ENCODE assay signal across 20 mouse cellular contexts in the genomic region with DNA sequence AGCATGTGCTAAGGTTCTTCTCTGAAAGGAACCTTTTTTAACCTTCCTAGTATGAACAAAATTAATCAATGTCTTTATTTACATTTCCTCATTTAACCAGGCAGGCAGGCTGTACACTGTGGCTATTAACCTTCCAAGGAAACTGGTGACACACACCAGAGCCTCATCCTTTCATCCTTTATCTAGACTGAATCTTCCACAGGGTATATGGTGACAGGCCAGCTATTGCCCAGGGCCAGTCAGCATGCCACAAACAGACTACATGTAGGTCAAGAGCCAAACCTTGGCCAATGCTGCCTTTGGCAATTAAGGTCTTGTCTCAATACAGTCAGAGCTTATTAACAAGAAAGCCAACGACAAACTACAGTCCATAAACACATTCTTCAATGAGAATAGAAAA. TPM values are rescaled to one million over a fixed set of nuclear protein-coding genes. Genes with fewer than 3 reads are reported as not detected.
DNase-seq lines count a peak whose midpoint lies in the region; ATAC-seq and TF ChIP-seq lines count a peak whose summit lies in the region.
"Had no signal": no experiment of that assay in that cellular context is flagged by ENCODE, and none has a peak within 500 bp of the region (broad histone marks: within the 10 kb centered on the region; RNA-seq: fewer than 3 reads in every experiment).

No protein-coding gene starts in this region.

- H3K4me2 ChIP-seq in liver, embryonic 16.5 days (ENCODE audit: low read depth, low read length): no peak overlapping the region
- no peak overlapping the region for H3K4me2 ChIP-seq in liver, embryonic 12.5 days
- H3K4me2 ChIP-seq: heart, embryonic 11.5 days; heart, embryonic 15.5 days; hindbrain, embryonic 14.5 days; intestine, embryonic 15.5 days had no signal

- H3K9me3 ChIP-seq in liver, embryonic 16.5 days (replicated peaks; ENCODE audit: control insufficient read depth, low read length): no peaks in the 10 kb centered on the region
- no peaks in the 10 kb centered on the region for H3K9me3 ChIP-seq in liver, embryonic 12.5 days (replicated peaks)
- H3K9me3 ChIP-seq: embryonic facial prominence, embryonic 10.5 days; forebrain, embryonic 10.5 days; heart, embryonic 15.5 days; hindbrain, embryonic 10.5 days; intestine, embryonic 15.5 days had no signal

- H3K27me3 ChIP-seq in liver, embryonic 16.5 days (ENCODE audit: control insufficient read depth, insufficient read depth, low read depth, low read length): no peaks in the 10 kb centered on the region
- H3K27me3 ChIP-seq in liver, embryonic 12.5 days (replicated peaks): no peaks in the 10 kb centered on the region
- no peaks in the 10 kb centered on the region for H3K27me3 ChIP-seq in small intestine, adult 2 months (ENCODE audit: control insufficient read depth, insufficient read depth, low read length)
- H3K27me3 ChIP-seq: CH12.LX; heart, embryonic 15.5 days; intestine, embryonic 15.5 days had no signal

- H3K4me3 ChIP-seq in liver, embryonic 16.5 days (ENCODE audit: low read depth, low read length): no peak overlapping the region
- H3K4me3 ChIP-seq in liver, embryonic 12.5 days: no peak overlapping the region
- no peak overlapping the region for H3K4me3 ChIP-seq in small intestine, adult 2 months (ENCODE audit: low read depth, low read length)
- H3K4me3 ChIP-seq: embryonic facial prominence, embryonic 10.5 days; forebrain, embryonic 10.5 days; heart, adult 2 months; heart, embryonic 15.5 days; hindbrain, embryonic 10.5 days; intestine, embryonic 15.5 days had no signal

- no peak overlapping the region for H3K9ac ChIP-seq in liver, embryonic 16.5 days (ENCODE audit: low read depth, low read length)
- no peak overlapping the region for H3K9ac ChIP-seq in liver, embryonic 12.5 days
- H3K9ac ChIP-seq: heart, embryonic 15.5 days; hindbrain, embryonic 14.5 days; intestine, embryonic 15.5 days had no signal

- no peak for ATAC-seq in liver, embryonic 16.5 days (ENCODE audit: low read depth)
- no peak for ATAC-seq in liver, embryonic 12.5 days
- ATAC-seq: forebrain, embryonic 14.5 days; intestine, embryonic 15.5 days had no signal

- no peaks in the 10 kb centered on the region; the same call in 1 of the 2 replicates for H3K36me3 ChIP-seq in liver, embryonic 16.5 days (ENCODE audit: control insufficient read depth, insufficient read depth)
- peaks cover 37% of the 10 kb centered on the region for H3K36me3 ChIP-seq in liver, embryonic 12.5 days
- H3K36me3 ChIP-seq in small intestine, adult 2 months (ENCODE audit: control insufficient read depth, insufficient read depth, low read length): peaks cover 34% of the 10 kb centered on the region
- H3K36me3 ChIP-seq: intestine, embryonic 15.5 days had no signal

- no peak for TF ChIP-seq CTCF in small intestine, adult 2 months (IDR thresholded peaks at IDR 0.05; ENCODE audit: extremely low read depth, insufficient read length, insufficient replicate concordance, low read depth, low read length)

- TF ChIP-seq POLR2A in small intestine, adult 2 months (IDR thresholded peaks at IDR 0.05; ENCODE audit: low read depth, low read length): no peak

- peak overlapping the region; percentile 71 for H3K27ac ChIP-seq in liver, embryonic 16.5 days (ENCODE audit: low read length)
- no peak overlapping the region for H3K27ac ChIP-seq in liver, embryonic 12.5 days
- peak overlapping the region; percentile 20; the same call in 1 of the 2 replicates for H3K27ac ChIP-seq in small intestine, adult 2 months (ENCODE audit: insufficient read depth, low read depth, low read length)
- H3K27ac ChIP-seq: embryonic facial prominence, embryonic 10.5 days; forebrain, embryonic 10.5 days; heart, adult 2 months; heart, embryonic 15.5 days; hindbrain, embryonic 10.5 days; hindbrain, embryonic 14.5 days; intestine, embryonic 15.5 days had no signal

- H3K4me1 ChIP-seq in liver, embryonic 16.5 days (ENCODE audit: control insufficient read depth, low read depth, low read length): peaks cover 7% of the 10 kb centered on the region
- no peaks in the 10 kb centered on the region; the same call in 1 of the 2 replicates for H3K4me1 ChIP-seq in liver, embryonic 12.5 days
- H3K4me1 ChIP-seq in small intestine, adult 2 months (ENCODE audit: control insufficient read depth, insufficient read depth, insufficient read length, low read length): peaks cover 5% of the 10 kb centered on the region; the same call in 1 of the 2 replicates
- H3K4me1 ChIP-seq: embryonic facial prominence, embryonic 10.5 days; forebrain, embryonic 10.5 days; heart, embryonic 15.5 days; hindbrain, embryonic 10.5 days; intestine, embryonic 15.5 days had no signal

- 64% methylated on average over 1 of the region's 1 CpGs for WGBS in liver, embryonic 16.5 days (ENCODE audit: insufficient replicate concordance)
- 65% methylated on average over 1 of the region's 1 CpGs for WGBS in liver, embryonic 12.5 days (ENCODE audit: insufficient replicate concordance)
- WGBS in small intestine, adult 2 months: 60% methylated on average over 1 of the region's 1 CpGs

- peak; percentile 38 for DNase-seq in adrenal gland, postnatal 10 days
- no peak for DNase-seq in adrenal gland, postnatal 25 days
- peak; percentile 44 for DNase-seq in adrenal gland, postnatal 14 days
- DNase-seq in yolk sac, embryonic 10.5 days (ENCODE audit: low spot score): no peak
- DNase-seq: cerebellum, postnatal 10 days; gastrocnemius, postnatal 10 days; heart, adult 2 months had no signal

RNA-seq across cellular contexts. Expression of a gene that starts 35.5 kb away (rescaled TPM):
- 10 to 100 TPM; 15.6 to 16.5 TPM for total RNA-seq in adrenal gland, postnatal 10 days (2021)
- total RNA-seq in adrenal gland, postnatal 25 days (2021): 10.7 and 12.4 TPM in 2 replicates
- polyA plus RNA-seq in liver, embryonic 16.5 days (2015; fragmentation: Nextera tagmentation; extraction: Ambion mirVana): 7.9 and 8.0 TPM in 2 replicates
- polyA plus RNA-seq in liver, embryonic 12.5 days (2016; fragmentation: Nextera tagmentation; extraction: Ambion mirVana): 9.6 and 10.3 TPM in 2 replicates
- total RNA-seq in adrenal gland, postnatal 14 days (2021): 13.2 and 14.4 TPM in 2 replicates
- polyA plus RNA-seq in small intestine, adult 2 months (2012; rRNA removed): 4.1 and 9.2 TPM in 2 replicates

RNA-seq across cellular contexts. Expression of a gene that starts 38.4 kb away (rescaled TPM):
- under 1 TPM; 0.69 to 0.94 TPM for total RNA-seq in adrenal gland, postnatal 10 days (2021)
- 0.71 TPM in 1 of 2 replicates, not detected in the other for total RNA-seq in adrenal gland, postnatal 25 days (2021)
- 0.18 and 0.44 TPM in 2 replicates for polyA plus RNA-seq in liver, embryonic 16.5 days (2015; fragmentation: Nextera tagmentation; extraction: Ambion mirVana)
- 0.25 and 0.45 TPM in 2 replicates for polyA plus RNA-seq in liver, embryonic 12.5 days (2016; fragmentation: Nextera tagmentation; extraction: Ambion mirVana)
- 0.23 and 0.33 TPM in 2 replicates for total RNA-seq in adrenal gland, postnatal 14 days (2021)
- 1.4 and 2.9 TPM in 2 replicates for polyA plus RNA-seq in small intestine, adult 2 months (2012; rRNA removed)
- total RNA-seq: heart, adult 2 months had no signal

RNA-seq across cellular contexts. Expression of a gene that starts 55.1 kb away (rescaled TPM):
- total RNA-seq in adrenal gland, postnatal 10 days (2021): not detected
- 0.36 TPM in 1 of 2 replicates, not detected in the other for total RNA-seq in adrenal gland, postnatal 25 days (2021)
- polyA plus RNA-seq in liver, embryonic 16.5 days (2015; fragmentation: Nextera tagmentation; extraction: Ambion mirVana): not detected in 2 replicates
- polyA plus RNA-seq in liver, embryonic 12.5 days (2016; fragmentation: Nextera tagmentation; extraction: Ambion mirVana): not detected in 2 replicates
- not detected in 2 replicates for total RNA-seq in adrenal gland, postnatal 14 days (2021)
- polyA plus RNA-seq in small intestine, adult 2 months (2012; rRNA removed): not detected in 2 replicates
- total RNA-seq: heart, postnatal 25 days had no signal
- polyA plus RNA-seq: heart, adult 2 months had no signal

Comparison
In these comparisons a context has a peak if more than half of its experiments do, and no peak if none do; other contexts are left out.
1. DNase-seq: peak in adrenal gland, postnatal 10 days (single experiment) and adrenal gland, postnatal 14 days (single experiment); none in adrenal gland, postnatal 25 days (single experiment) and yolk sac, embryonic 10.5 days (single experiment).